22 mouse cellular contexts compared by ENCODE assay signal in the genomic region with DNA sequence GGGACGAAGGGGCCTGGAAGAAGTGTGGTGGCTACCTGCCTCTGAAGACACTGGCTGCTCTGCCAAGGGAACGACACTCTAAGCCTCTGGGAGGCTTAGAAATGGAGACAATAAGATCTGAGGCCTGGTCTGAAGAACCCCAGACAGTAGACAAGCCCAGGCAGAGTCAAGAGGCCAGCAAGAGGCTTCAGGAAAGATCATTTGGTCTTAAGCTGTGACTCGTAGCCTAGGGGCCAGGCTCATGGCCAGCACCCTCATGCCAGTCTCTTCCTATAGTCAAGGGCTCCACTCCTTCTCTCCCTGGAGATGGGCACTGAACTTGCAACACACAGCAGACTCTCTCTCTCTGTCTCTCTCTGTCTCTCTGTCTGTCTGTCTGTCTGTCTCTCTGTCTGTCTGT. TPM values are rescaled to one million over a fixed set of nuclear protein-coding genes. Genes with fewer than 3 reads are reported as not detected.
A peak's percentile ranks its signal among the peaks of the same experiment; 100 is the strongest.
DNase-seq lines count a peak whose midpoint lies in the region; ATAC-seq and TF ChIP-seq lines count a peak whose summit lies in the region.
"Had no signal": no experiment of that assay in that cellular context is flagged by ENCODE, and none has a peak within 500 bp of the region (broad histone marks: within the 10 kb centered on the region; RNA-seq: fewer than 3 reads in every experiment).

No protein-coding gene starts in this region.

- H3K9ac ChIP-seq in liver, postnatal 0 days (replicated peaks) = peak overlapping the region; percentile 62
- H3K9ac ChIP-seq: forebrain, embryonic 15.5 days; hindbrain, embryonic 14.5 days; limb, embryonic 15.5 days had no signal

- H3K27me3 ChIP-seq in megakaryocyte, embryonic 14.5 days (replicated peaks) = no peaks in the 10 kb centered on the region
- no peaks in the 10 kb centered on the region for H3K27me3 ChIP-seq in liver, postnatal 0 days (ENCODE audit: insufficient read depth, low read length)
- H3K27me3 ChIP-seq: forebrain, embryonic 15.5 days; limb, embryonic 15.5 days had no signal

- peak overlapping the region; percentile 98 for H3K27ac ChIP-seq in liver, postnatal 0 days (ENCODE audit: low read depth)
- H3K27ac ChIP-seq: forebrain, embryonic 15.5 days; hindbrain, embryonic 14.5 days; kidney, postnatal 0 days; layer of hippocampus, adult 2 months; limb, embryonic 15.5 days had no signal

- peaks cover 97% of the 10 kb centered on the region for H3K4me1 ChIP-seq in megakaryocyte, embryonic 14.5 days
- peaks cover 48% of the 10 kb centered on the region for H3K4me1 ChIP-seq in liver, postnatal 0 days (ENCODE audit: insufficient read depth)
- H3K4me1 ChIP-seq: forebrain, embryonic 15.5 days had no signal

- peak; percentile 25 for DNase-seq in liver
- DNase-seq in liver, postnatal 0 days = no peak
- DNase-seq in kidney, postnatal 10 days = no peak
- DNase-seq: cerebellum, adult 18-20 months; cerebellum, postnatal 36 days; gastrocnemius, postnatal 25 days; heart, postnatal 10 days; layer of hippocampus, postnatal 36 days; lung, postnatal 10 days; right cerebral cortex, postnatal 4 days; thymus, postnatal 36 days had no signal

- peak overlapping the region; percentile 65 for H3K4me2 ChIP-seq in liver, postnatal 0 days (ENCODE audit: low read depth, low read length)
- H3K4me2 ChIP-seq: forebrain, embryonic 15.5 days; hindbrain, embryonic 14.5 days; limb, embryonic 15.5 days had no signal

- ATAC-seq in megakaryocyte, adult 5-6 weeks (ENCODE audit: poor library complexity, severe bottlenecking) = no peak
- peak; percentile 21 for ATAC-seq in erythroblast, adult 5-6 weeks (replicated peaks; ENCODE audit: low FRiP score, poor library complexity, severe bottlenecking)
- peak; percentile 22 for ATAC-seq in liver, postnatal 0 days
- no peak for ATAC-seq in inflammation-experienced regulatory T-cells, adult 6 months
- ATAC-seq: activated CD4-positive, CD25-positive, alpha-beta regulatory T cell, adult 4 months; forebrain, embryonic 15.5 days had no signal

- 72% methylated on average over 3 of the region's 3 CpGs for WGBS in liver, postnatal 0 days (ENCODE audit: insufficient replicate concordance)

- peaks cover 10% of the 10 kb centered on the region for H3K36me3 ChIP-seq in megakaryocyte, embryonic 14.5 days (replicated peaks; ENCODE audit: low read length)
- no peaks in the 10 kb centered on the region for H3K36me3 ChIP-seq in liver, postnatal 0 days (replicated peaks; ENCODE audit: insufficient read depth, low read length)
- H3K36me3 ChIP-seq: forebrain, embryonic 15.5 days; limb, embryonic 15.5 days had no signal

- TF ChIP-seq CTCF in liver, postnatal 0 days (IDR thresholded peaks at IDR 0.05; ENCODE audit: low read depth) = no peak

- H3K9me3 ChIP-seq in megakaryocyte, embryonic 14.5 days = no peaks in the 10 kb centered on the region
- no peaks in the 10 kb centered on the region for H3K9me3 ChIP-seq in liver, postnatal 0 days (ENCODE audit: low read length)
- H3K9me3 ChIP-seq: forebrain, embryonic 15.5 days; limb, embryonic 15.5 days had no signal

- TF ChIP-seq EP300 in liver, postnatal 0 days (IDR thresholded peaks at IDR 0.05; ENCODE audit: low read depth) = no peak

- H3K4me3 ChIP-seq in megakaryocyte, embryonic 14.5 days (replicated peaks) = peak overlapping the region; percentile 86
- peak overlapping the region; percentile 18; the same call in 1 of the 2 replicates for H3K4me3 ChIP-seq in liver, postnatal 0 days (ENCODE audit: low read depth, low read length)
- H3K4me3 ChIP-seq: forebrain, embryonic 15.5 days; layer of hippocampus, adult 2 months; limb, embryonic 15.5 days had no signal

RNA-seq across cellular contexts. Expression of gene Asprv1, which starts 12.2 kb away (rescaled TPM):
- polyA plus RNA-seq in megakaryocyte, embryonic 14.5 days (2012; ENCODE audit: insufficient read depth, low replicate concordance) = 0.64 TPM in 1 of 2 replicates, not detected in the other
- 13.5 and 16.8 TPM in 2 replicates for total RNA-seq in megakaryocyte, adult 5-6 weeks (2015)
- total RNA-seq in megakaryocyte, adult 5-6 weeks (2017) = 12.1 and 19.1 TPM in 2 replicates
- 6.1 and 10.2 TPM in 2 replicates for total RNA-seq in erythroblast, adult 5-6 weeks (2015; ENCODE audit: low replicate concordance)
- total RNA-seq in erythroblast, adult 5-6 weeks (2017; ENCODE audit: low replicate concordance) = 0.28 and 1.4 TPM in 2 replicates
- polyA plus RNA-seq in liver, postnatal 0 days (2015; fragmentation: Nextera tagmentation; extraction: Ambion mirVana) = 7.3 and 8.6 TPM in 2 replicates
- under 1 TPM; 0.21 to 0.39 (median 0.38) TPM for polyA plus RNA-seq in inflammation-experienced regulatory T-cells, adult 6 months (2017; shearing (Covaris generic))
- total RNA-seq: gastrocnemius, postnatal 25 days; heart, adult 8-10 months had no signal

RNA-seq across cellular contexts. Expression of gene Mxd1, which starts 28.8 kb away (rescaled TPM):
- 45.0 and 47.5 TPM in 2 replicates for polyA plus RNA-seq in megakaryocyte, embryonic 14.5 days (2012; ENCODE audit: insufficient read depth, low replicate concordance)
- 70.4 and 76.0 TPM in 2 replicates for total RNA-seq in megakaryocyte, adult 5-6 weeks (2015)
- total RNA-seq in megakaryocyte, adult 5-6 weeks (2017) = 87.1 and 120 TPM in 2 replicates
- 323 and 336 TPM in 2 replicates for total RNA-seq in erythroblast, adult 5-6 weeks (2015; ENCODE audit: low replicate concordance)
- 573 and 620 TPM in 2 replicates for total RNA-seq in erythroblast, adult 5-6 weeks (2017; ENCODE audit: low replicate concordance)
- 19.1 and 22.0 TPM in 2 replicates for polyA plus RNA-seq in liver, postnatal 0 days (2015; fragmentation: Nextera tagmentation; extraction: Ambion mirVana)
- polyA plus RNA-seq in inflammation-experienced regulatory T-cells, adult 6 months (2017; shearing (Covaris generic)) = 10 to 100 TPM; 13.1 to 22.6 (median 13.8) TPM

RNA-seq across cellular contexts. Expression of gene Snrnp27, which starts 44.2 kb away (rescaled TPM):
- polyA plus RNA-seq in megakaryocyte, embryonic 14.5 days (2012; ENCODE audit: insufficient read depth, low replicate concordance) = 56.3 and 375 TPM in 2 replicates
- total RNA-seq in megakaryocyte, adult 5-6 weeks (2015) = 81.4 and 81.9 TPM in 2 replicates
- 100 and 101 TPM in 2 replicates for total RNA-seq in megakaryocyte, adult 5-6 weeks (2017)
- 22.4 and 32.1 TPM in 2 replicates for total RNA-seq in erythroblast, adult 5-6 weeks (2015; ENCODE audit: low replicate concordance)
- total RNA-seq in erythroblast, adult 5-6 weeks (2017; ENCODE audit: low replicate concordance) = 65.8 and 91.9 TPM in 2 replicates
- 40.5 and 41.1 TPM in 2 replicates for polyA plus RNA-seq in liver, postnatal 0 days (2015; fragmentation: Nextera tagmentation; extraction: Ambion mirVana)
- polyA plus RNA-seq in inflammation-experienced regulatory T-cells, adult 6 months (2017; shearing (Covaris generic)) = 100 to 1,000 TPM; 110 to 152 (median 125) TPM

Comparison
In these comparisons a context has a peak if more than half of its experiments do, and no peak if none do; other contexts are left out.
1. ATAC-seq: peak in erythroblast, adult 5-6 weeks (single experiment) and liver, postnatal 0 days (single experiment); none in megakaryocyte, adult 5-6 weeks (single experiment) and inflammation-experienced regulatory T-cells, adult 6 months (single experiment).